Mouse (Mus musculus): Measurements from ENCODE around the gene Gtpbp3. TPM values are rescaled to one million over a fixed set of nuclear protein-coding genes. Genes with fewer than 3 reads are reported as not detected.
A peak's percentile ranks its signal among the peaks of the same experiment; 100 is the strongest.
"Not testable (repeated sequence)": the region's sequence is repeated elsewhere in the genome, so short reads cannot be mapped to it uniquely, and the experiment has no call there.

Gene Gtpbp3
- total RNA-seq, 2 experiments from 2014 or later: 0.83 to 2.1 TPM

- no peak for ATAC-seq (replicated peaks; ENCODE audit: low FRiP score, poor library complexity, severe bottlenecking)
Observed at GRCm38 (mm10) chr8:71527162-71527870, 39.4 kb downstream of the Gtpbp3 start.

DNA sequence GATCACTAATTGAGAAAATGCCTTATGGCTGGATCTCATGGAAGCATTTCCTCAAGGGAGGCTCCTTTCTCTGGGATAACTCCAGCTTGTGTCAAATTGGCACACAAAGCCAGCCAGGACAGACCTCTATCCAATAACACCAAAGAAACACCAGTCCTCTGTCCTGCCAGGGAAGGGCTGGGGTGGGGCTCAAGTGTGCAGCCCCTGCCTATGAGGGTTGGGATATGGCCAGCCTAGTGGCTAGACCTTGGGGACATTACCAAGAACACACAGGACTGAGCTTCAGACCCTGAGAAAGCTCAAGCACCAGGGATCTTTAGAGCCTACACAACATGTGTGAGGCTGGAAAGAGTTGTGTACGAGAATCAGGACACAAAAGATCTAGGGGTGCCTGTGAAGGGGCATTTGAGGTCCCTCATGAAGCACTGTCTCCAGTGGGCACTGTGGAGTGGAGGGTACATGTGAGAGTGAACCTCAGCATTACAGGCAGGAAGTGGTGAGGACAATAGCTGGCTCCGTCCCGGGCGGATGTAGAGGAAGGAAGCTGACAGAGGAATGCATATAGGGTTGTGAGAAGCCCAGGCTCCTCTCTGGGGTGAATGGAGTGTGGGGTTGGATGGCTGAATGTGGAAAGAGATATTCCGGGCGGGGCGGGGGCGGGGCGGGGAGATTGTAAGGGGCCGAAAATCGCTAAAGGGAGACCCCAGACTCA lies 40.6 kb downstream of the Gtpbp3 start:
- ATAC-seq (replicated peaks; ENCODE audit: low FRiP score, poor library complexity, severe bottlenecking): no peak

- not testable (repeated sequence) for ATAC-seq (replicated peaks; ENCODE audit: low FRiP score, poor library complexity, severe bottlenecking)
Observed at GRCm38 (mm10) chr8:71530735-71531467, 43.0 kb downstream of the Gtpbp3 start.

- no peak for ATAC-seq (replicated peaks; ENCODE audit: low FRiP score, poor library complexity, severe bottlenecking)
Observed at GRCm38 (mm10) chr8:71534263-71534810, 46.4 kb downstream of the Gtpbp3 start.

GRCm38 (mm10) chr8:71535663-71536062 lies 47.8 kb downstream of the Gtpbp3 start:
- ATAC-seq (replicated peaks; ENCODE audit: low FRiP score, poor library complexity, severe bottlenecking): no peak

- ATAC-seq (replicated peaks; ENCODE audit: low FRiP score, poor library complexity, severe bottlenecking): peak; percentile 96
Observed at GRCm38 (mm10) chr8:71537028-71537867, 49.3 kb downstream of the Gtpbp3 start, which contains the start of gene Bst2. Gene Bst2, minus strand, starts transcription at chr8:71537456.

DNA sequence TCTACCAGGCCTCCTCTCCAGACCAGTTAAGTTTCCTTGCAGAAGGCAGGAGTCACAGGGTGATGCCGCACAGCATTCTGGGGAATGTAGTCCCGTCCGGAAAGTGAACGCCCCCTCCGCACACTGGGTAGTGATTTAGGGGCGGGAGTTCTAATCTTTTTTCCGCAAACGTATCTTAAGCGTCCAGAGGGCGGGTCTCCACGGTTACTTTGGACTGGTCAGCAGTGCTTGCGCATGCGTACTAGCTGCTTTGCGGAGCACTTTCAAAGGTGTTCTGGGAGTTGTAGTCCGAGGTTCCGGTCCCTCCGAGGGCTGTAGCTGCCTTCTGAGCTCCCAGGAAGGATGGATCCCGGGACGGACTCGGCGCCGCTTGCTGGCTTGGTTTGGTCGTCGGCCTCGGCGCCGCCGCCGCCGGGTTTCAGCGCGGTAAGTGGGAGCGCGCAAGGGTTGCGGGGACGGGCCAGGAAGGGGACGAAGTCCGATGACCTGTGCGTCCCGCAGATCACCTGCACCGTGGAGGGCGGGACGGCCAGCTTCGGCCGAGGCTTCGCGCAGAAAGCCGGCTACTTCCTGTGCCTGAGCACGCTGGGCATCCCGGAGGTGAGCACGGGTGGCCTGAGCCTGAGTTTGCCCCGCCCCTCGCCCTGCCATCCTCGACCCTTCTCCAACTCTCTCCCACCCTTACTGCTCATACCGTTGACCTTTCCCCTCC lies 54.9 kb downstream of the Gtpbp3 start, which contains the start of gene Mvb12a:
Mvb12a (plus strand) TSS at position 291 of the 712 bp plus-strand sequence.
- ATAC-seq (replicated peaks; ENCODE audit: low FRiP score, poor library complexity, severe bottlenecking): peak; percentile 91

DNA sequence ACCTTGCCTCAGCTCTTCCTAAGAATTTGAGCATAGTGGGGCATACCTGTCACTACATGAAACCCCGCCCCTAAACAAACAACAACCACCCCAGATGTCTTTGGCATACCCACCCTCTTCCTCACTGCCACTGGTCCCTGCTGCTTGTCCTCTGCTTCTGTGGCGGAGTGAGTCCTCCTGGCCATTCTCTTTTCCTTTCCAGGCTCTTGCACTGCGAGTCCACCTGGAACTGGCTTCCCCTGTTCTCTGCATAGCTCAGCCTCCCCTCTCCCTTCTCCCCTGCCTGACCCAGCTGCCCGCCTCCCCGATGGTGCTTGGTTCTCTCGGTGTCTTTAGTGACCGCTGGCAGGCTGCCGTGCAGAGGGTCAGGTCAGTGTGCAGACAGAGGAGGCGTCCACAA lies 55.9 kb downstream of the Gtpbp3 start:
- no peak for ATAC-seq (replicated peaks; ENCODE audit: low FRiP score, poor library complexity, severe bottlenecking)

GRCm38 (mm10) chr8:71545053-71545452 lies 57.1 kb downstream of the Gtpbp3 start:
- no peak for ATAC-seq (replicated peaks; ENCODE audit: low FRiP score, poor library complexity, severe bottlenecking)

DNA sequence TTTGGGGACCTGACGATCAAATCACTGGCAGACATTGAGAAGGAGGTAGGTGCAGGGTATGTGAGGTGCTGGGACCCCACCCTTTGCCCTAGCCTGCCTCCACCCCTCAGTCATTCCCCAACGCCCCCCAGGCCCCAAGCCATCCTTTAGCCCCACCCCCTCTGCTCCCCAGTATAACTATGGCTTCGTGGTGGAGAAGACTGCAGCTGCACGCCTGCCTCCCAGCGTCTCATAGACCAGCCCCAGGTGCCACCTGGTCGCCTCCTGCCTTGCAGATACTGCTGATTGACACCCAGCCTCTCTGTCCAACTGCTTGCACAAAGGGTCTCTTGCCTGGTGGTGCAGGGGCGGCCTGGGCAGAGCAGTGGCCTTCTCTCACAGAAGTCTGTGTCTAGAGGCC lies 59.7 kb downstream of the Gtpbp3 start:
- ATAC-seq (replicated peaks; ENCODE audit: low FRiP score, poor library complexity, severe bottlenecking): no peak

Other genes with a start within 250 kb of the Gtpbp3 start
- gene Myo9b, start 215.4 kb upstream of the Gtpbp3 start, total RNA-seq (2015; ENCODE audit: low replicate concordance): 26.3 and 29.3 TPM in 2 replicates
- gene Myo9b, start 215.4 kb upstream of the Gtpbp3 start, total RNA-seq (2017; ENCODE audit: low replicate concordance): 23.4 and 32.3 TPM in 2 replicates
- 36.4 and 49.9 TPM in 2 replicates for gene Haus8, start 215.2 kb upstream of the Gtpbp3 start, total RNA-seq (2015; ENCODE audit: low replicate concordance)
- 69.7 and 109 TPM in 2 replicates for gene Haus8, start 215.2 kb upstream of the Gtpbp3 start, total RNA-seq (2017; ENCODE audit: low replicate concordance)
- gene Use1, start 121.3 kb upstream of the Gtpbp3 start, total RNA-seq (2015; ENCODE audit: low replicate concordance): 46.1 and 99.8 TPM in 2 replicates
- 48.1 and 59.2 TPM in 2 replicates for gene Use1, start 121.3 kb upstream of the Gtpbp3 start, total RNA-seq (2017; ENCODE audit: low replicate concordance)
- gene Ocel1, start 116.8 kb upstream of the Gtpbp3 start, total RNA-seq (2015; ENCODE audit: low replicate concordance): 1.7 and 13.7 TPM in 2 replicates
- 10.4 and 10.7 TPM in 2 replicates for gene Ocel1, start 116.8 kb upstream of the Gtpbp3 start, total RNA-seq (2017; ENCODE audit: low replicate concordance)
- not detected in 2 replicates for gene Nr2f6, start 106.1 kb upstream of the Gtpbp3 start, total RNA-seq (2015; ENCODE audit: low replicate concordance)
- 1.4 and 6.7 TPM in 2 replicates for gene Nr2f6, start 106.1 kb upstream of the Gtpbp3 start, total RNA-seq (2017; ENCODE audit: low replicate concordance)
- not detected in 2 replicates for gene Ushbp1, start 92.3 kb upstream of the Gtpbp3 start, total RNA-seq (2015; ENCODE audit: low replicate concordance)
- gene Ushbp1, start 92.3 kb upstream of the Gtpbp3 start, total RNA-seq (2017; ENCODE audit: low replicate concordance): 0.64 TPM in 1 of 2 replicates, not detected in the other
- gene Babam1, start 91.2 kb upstream of the Gtpbp3 start, total RNA-seq (2015; ENCODE audit: low replicate concordance): 35.0 and 51.6 TPM in 2 replicates
- 22.3 and 44.8 TPM in 2 replicates for gene Babam1, start 91.2 kb upstream of the Gtpbp3 start, total RNA-seq (2017; ENCODE audit: low replicate concordance)
- gene Ankle1, start 82.1 kb upstream of the Gtpbp3 start, total RNA-seq (2015; ENCODE audit: low replicate concordance): 208 and 222 TPM in 2 replicates
- gene Ankle1, start 82.1 kb upstream of the Gtpbp3 start, total RNA-seq (2017; ENCODE audit: low replicate concordance): 343 and 473 TPM in 2 replicates
- gene Abhd8, start 24.4 kb upstream of the Gtpbp3 start, total RNA-seq (2015; ENCODE audit: low replicate concordance): 1.3 and 1.4 TPM in 2 replicates
- gene Abhd8, start 24.4 kb upstream of the Gtpbp3 start, total RNA-seq (2017; ENCODE audit: low replicate concordance): 3.0 and 4.5 TPM in 2 replicates
- 23.1 and 38.2 TPM in 2 replicates for gene Mrpl34, start 23.1 kb upstream of the Gtpbp3 start, total RNA-seq (2015; ENCODE audit: low replicate concordance)
- gene Mrpl34, start 23.1 kb upstream of the Gtpbp3 start, total RNA-seq (2017; ENCODE audit: low replicate concordance): 14.1 and 17.5 TPM in 2 replicates
- gene Dda1, start 18.9 kb upstream of the Gtpbp3 start, total RNA-seq (2015; ENCODE audit: low replicate concordance): 23.9 and 35.7 TPM in 2 replicates
- 17.8 and 18.1 TPM in 2 replicates for gene Dda1, start 18.9 kb upstream of the Gtpbp3 start, total RNA-seq (2017; ENCODE audit: low replicate concordance)
- gene Ano8, start 2.1 kb upstream of the Gtpbp3 start, total RNA-seq (2015; ENCODE audit: low replicate concordance): not detected in 2 replicates
- 0.13 TPM in 1 of 2 replicates, not detected in the other for gene Ano8, start 2.1 kb upstream of the Gtpbp3 start, total RNA-seq (2017; ENCODE audit: low replicate concordance)
- not detected in 2 replicates for gene Plvap, start 23.6 kb downstream of the Gtpbp3 start, total RNA-seq (2015; ENCODE audit: low replicate concordance)
- gene Plvap, start 23.6 kb downstream of the Gtpbp3 start, total RNA-seq (2017; ENCODE audit: low replicate concordance): not detected in 2 replicates
- gene Ccdc194, start 37.6 kb downstream of the Gtpbp3 start, total RNA-seq (2015; ENCODE audit: low replicate concordance): not detected in 2 replicates
- gene Ccdc194, start 37.6 kb downstream of the Gtpbp3 start, total RNA-seq (2017; ENCODE audit: low replicate concordance): not detected in 2 replicates
- 7.6 TPM in 1 of 2 replicates, not detected in the other for gene Bst2, start 49.4 kb downstream of the Gtpbp3 start, total RNA-seq (2015; ENCODE audit: low replicate concordance)
- gene Bst2, start 49.4 kb downstream of the Gtpbp3 start, total RNA-seq (2017; ENCODE audit: low replicate concordance): 15.1 and 28.2 TPM in 2 replicates
- gene Mvb12a, start 54.8 kb downstream of the Gtpbp3 start, total RNA-seq (2015; ENCODE audit: low replicate concordance): 7.6 and 9.6 TPM in 2 replicates
- 2.1 and 4.5 TPM in 2 replicates for gene Mvb12a, start 54.8 kb downstream of the Gtpbp3 start, total RNA-seq (2017; ENCODE audit: low replicate concordance)
- gene Tmem221, start 70.8 kb downstream of the Gtpbp3 start, total RNA-seq (2015; ENCODE audit: low replicate concordance): not detected in 2 replicates
- not detected in 2 replicates for gene Tmem221, start 70.8 kb downstream of the Gtpbp3 start, total RNA-seq (2017; ENCODE audit: low replicate concordance)
- not detected in 2 replicates for gene Nxnl1, start 78.5 kb downstream of the Gtpbp3 start, total RNA-seq (2015; ENCODE audit: low replicate concordance)
- gene Nxnl1, start 78.5 kb downstream of the Gtpbp3 start, total RNA-seq (2017; ENCODE audit: low replicate concordance): not detected in 2 replicates
- gene Slc27a1, start 80.8 kb downstream of the Gtpbp3 start, total RNA-seq (2015; ENCODE audit: low replicate concordance): 1.1 and 1.7 TPM in 2 replicates
- gene Slc27a1, start 80.8 kb downstream of the Gtpbp3 start, total RNA-seq (2017; ENCODE audit: low replicate concordance): not detected in 2 replicates
- gene Pgls, start 104.1 kb downstream of the Gtpbp3 start, total RNA-seq (2015; ENCODE audit: low replicate concordance): 31.4 and 36.9 TPM in 2 replicates
- gene Pgls, start 104.1 kb downstream of the Gtpbp3 start, total RNA-seq (2017; ENCODE audit: low replicate concordance): 14.8 and 31.8 TPM in 2 replicates
- gene Fam129c, start 109.5 kb downstream of the Gtpbp3 start, total RNA-seq (2015; ENCODE audit: low replicate concordance): 54.1 and 135 TPM in 2 replicates
- 7.4 and 32.9 TPM in 2 replicates for gene Fam129c, start 109.5 kb downstream of the Gtpbp3 start, total RNA-seq (2017; ENCODE audit: low replicate concordance)
- 5.9 and 19.5 TPM in 2 replicates for gene Colgalt1, start 122.9 kb downstream of the Gtpbp3 start, total RNA-seq (2015; ENCODE audit: low replicate concordance)
- gene Colgalt1, start 122.9 kb downstream of the Gtpbp3 start, total RNA-seq (2017; ENCODE audit: low replicate concordance): 9.2 and 11.0 TPM in 2 replicates
- gene Unc13a, start 183.7 kb downstream of the Gtpbp3 start, total RNA-seq (2015; ENCODE audit: low replicate concordance): not detected in 2 replicates
- not detected in 2 replicates for gene Unc13a, start 183.7 kb downstream of the Gtpbp3 start, total RNA-seq (2017; ENCODE audit: low replicate concordance)
- 2.1 and 5.4 TPM in 2 replicates for gene Jak3, start 188.2 kb downstream of the Gtpbp3 start, total RNA-seq (2015; ENCODE audit: low replicate concordance)
- 0.68 and 0.90 TPM in 2 replicates for gene Jak3, start 188.2 kb downstream of the Gtpbp3 start, total RNA-seq (2017; ENCODE audit: low replicate concordance)
- 3.6 TPM in 1 of 2 replicates, not detected in the other for gene Insl3, start 201.1 kb downstream of the Gtpbp3 start, total RNA-seq (2015; ENCODE audit: low replicate concordance)
- gene Insl3, start 201.1 kb downstream of the Gtpbp3 start, total RNA-seq (2017; ENCODE audit: low replicate concordance): not detected in 2 replicates
- gene B3gnt3, start 213.7 kb downstream of the Gtpbp3 start, total RNA-seq (2015; ENCODE audit: low replicate concordance): 12.2 and 12.3 TPM in 2 replicates
- 10.9 and 14.4 TPM in 2 replicates for gene B3gnt3, start 213.7 kb downstream of the Gtpbp3 start, total RNA-seq (2017; ENCODE audit: low replicate concordance)
- 152 and 165 TPM in 2 replicates for gene Fcho1, start 237.6 kb downstream of the Gtpbp3 start, total RNA-seq (2015; ENCODE audit: low replicate concordance)
- gene Fcho1, start 237.6 kb downstream of the Gtpbp3 start, total RNA-seq (2017; ENCODE audit: low replicate concordance): 245 and 276 TPM in 2 replicates

Measured in erythroid progenitor cell, adult 5-6 weeks (primary cell).